Mouse (Mus musculus) heart, embryonic 10.5 days (tissue): Measurements from ENCODE around the gene Npff. TPM values are rescaled to one million over a fixed set of nuclear protein-coding genes. Genes with fewer than 3 reads are reported as not detected.

Experiments
- DNase-seq: peaks from one replicate; pipeline ENCODE4 v3.0.0-alpha.2; 2017; ENCODE audit warnings: low spot score
- H3K27ac ChIP-seq: fragments of 300-500 bp; sonication (generic); 2 replicates; pipeline ENCODE4 v1.5.1; 2016; ENCODE audit warnings: mild to moderate bottlenecking
- H3K27me3 ChIP-seq: fragments of 300-500 bp; sonication (generic); 2 replicates; pipeline ENCODE4 v1.6.1; 2016; ENCODE audit warnings: mild to moderate bottlenecking; ENCODE audit not compliant: poor library complexity, insufficient read depth, severe bottlenecking
- H3K36me3 ChIP-seq: fragments of 300-500 bp; sonication (generic); 2 replicates; pipeline ENCODE4 v1.6.1; 2016; ENCODE audit warnings: mild to moderate bottlenecking, moderate library complexity
- H3K4me1 ChIP-seq: fragments of 300-500 bp; sonication (generic); 2 replicates; pipeline ENCODE4 v1.6.1; 2016; ENCODE audit warnings: mild to moderate bottlenecking
- H3K4me3 ChIP-seq: fragments of 300-500 bp; sonication (generic); 2 replicates; pipeline ENCODE4 v1.5.1; 2016; ENCODE audit warnings: mild to moderate bottlenecking, moderate library complexity
- H3K9me3 ChIP-seq: fragments of 300-500 bp; sonication (generic); 2 replicates; pipeline ENCODE4 v1.6.1; 2016; ENCODE audit warnings: mild to moderate bottlenecking, moderate library complexity
- WGBS: fragments of 180-500 bp; shearing (Covaris S2); methylation state at CpG from one replicate; pipeline ENCODE4 v1.1.7; 2016; 5-methylcytosine and 5-hydroxymethylcytosine counted together
- polyA plus RNA-seq: library from polyadenylated mRNA; unstranded; fragments of >200 nt; fragmentation: Nextera tagmentation; extraction: Ambion mirVana; gene quantifications from 2 replicates; pipeline ENCODE4 v1.2.1, GENCODE M21; 2016

Npff gene
- 0.88 and 0.99 TPM in 2 replicates for polyA plus RNA-seq

DNA sequence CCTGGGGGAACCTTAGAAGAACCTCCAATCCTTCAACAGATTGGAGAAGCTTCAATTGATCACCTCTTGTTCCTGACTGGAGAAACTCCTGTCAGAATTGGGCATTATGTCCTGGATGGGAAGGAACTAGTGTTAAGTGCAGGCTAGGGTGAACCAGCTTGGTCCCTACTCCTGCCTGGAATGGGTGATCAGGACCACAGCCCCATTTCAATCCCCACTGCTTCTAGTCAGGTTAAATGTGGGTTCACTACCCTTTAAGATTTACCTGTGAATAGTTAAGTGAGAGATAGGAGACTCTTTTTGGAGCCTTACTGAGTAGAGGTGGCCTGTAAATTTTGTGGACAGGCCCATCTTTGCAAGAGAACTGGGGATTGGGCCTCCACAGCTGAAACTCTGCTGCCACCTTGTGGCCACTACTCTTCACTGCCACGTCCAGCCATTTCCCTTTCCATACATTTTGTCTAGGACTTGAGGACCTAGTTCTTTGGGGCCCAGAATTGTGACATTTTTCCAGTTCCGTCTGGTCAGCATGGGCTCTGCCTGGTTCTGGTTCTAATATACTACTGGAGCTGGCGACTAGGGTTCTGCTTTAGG is at the start of gene Npff:
Npff (minus strand) TSS at position 51 of the 594 bp plus-strand sequence.
- H3K27me3 ChIP-seq, result no peaks in the 10 kb centered on the region
- no peak within 1 kb of the TSS for H3K27ac ChIP-seq
- H3K4me3 ChIP-seq, result no peak within 1 kb of the TSS
- DNase-seq, result no peak
- peaks cover 11% of the 10 kb centered on the region for H3K4me1 ChIP-seq
- peaks cover 72% of the 10 kb centered on the region for H3K36me3 ChIP-seq
- WGBS, result 7% methylated on average over 3 of the region's 3 CpGs
- no peaks in the 10 kb centered on the region for H3K9me3 ChIP-seq

DNA sequence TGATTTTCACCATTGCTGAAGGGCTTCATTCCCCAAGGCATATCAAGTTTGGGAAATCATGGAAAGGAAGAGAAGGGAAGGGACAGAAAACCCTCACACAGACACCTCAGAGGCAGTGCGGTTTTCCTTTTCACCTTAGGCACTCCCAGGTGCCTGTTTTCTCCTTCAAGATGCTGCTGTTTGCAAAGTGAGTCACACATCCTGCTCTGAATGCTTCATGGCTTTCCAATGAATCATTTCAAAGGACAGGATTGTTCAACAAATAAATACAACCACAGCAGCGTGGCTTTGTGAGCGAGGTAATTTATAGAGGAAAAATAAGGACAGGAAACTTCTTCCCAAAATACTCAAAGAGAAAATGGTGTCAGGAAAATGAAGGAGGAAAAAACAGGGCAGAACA is 47.3 kb upstream of the Npff start:
- Histone ChIP-seq H3K27ac (no peak overlapping the region), H3K27me3 (no peaks in the 10 kb centered on the region), H3K9me3 (no peaks in the 10 kb centered on the region), H3K4me3 (no peak overlapping the region), H3K4me1 (no peaks in the 10 kb centered on the region), H3K36me3 (0 out of 2 replicates have a peak, but pooled peaks cover 8% of the 10 kb centered on the region)
- DNase-seq, result no peak
- 78% methylated on average over 3 of the region's 3 CpGs for WGBS

DNA sequence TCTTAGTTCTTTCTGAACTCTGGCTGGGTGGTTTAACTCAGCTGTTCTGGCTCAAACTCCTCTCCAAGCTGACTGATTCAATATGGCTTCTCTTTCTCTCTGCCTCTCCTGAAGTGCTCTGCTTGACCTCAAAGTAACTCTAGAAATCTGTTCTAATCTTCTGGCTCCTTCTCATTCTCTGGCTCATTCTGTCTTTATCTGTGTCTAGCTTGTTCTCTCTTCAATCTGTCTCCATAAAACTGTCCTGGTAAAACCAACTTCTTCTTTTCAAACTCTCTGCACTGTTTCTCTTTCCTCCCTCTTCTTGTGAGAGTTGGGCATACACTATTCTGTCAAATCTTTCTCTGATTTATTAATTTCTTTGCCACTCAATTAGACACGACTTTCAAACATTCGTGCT is 43.1 kb upstream of the Npff start:
- Histone ChIP-seq H3K36me3 (0 out of 2 replicates have a peak, but pooled peaks cover 8% of the 10 kb centered on the region), H3K4me1 (no peaks in the 10 kb centered on the region), H3K27ac (no peak overlapping the region), H3K4me3 (no peak overlapping the region), H3K27me3 (no peaks in the 10 kb centered on the region), H3K9me3 (no peaks in the 10 kb centered on the region)
- no peak for DNase-seq
- 82% methylated on average over 2 of the region's 2 CpGs for WGBS

DNA sequence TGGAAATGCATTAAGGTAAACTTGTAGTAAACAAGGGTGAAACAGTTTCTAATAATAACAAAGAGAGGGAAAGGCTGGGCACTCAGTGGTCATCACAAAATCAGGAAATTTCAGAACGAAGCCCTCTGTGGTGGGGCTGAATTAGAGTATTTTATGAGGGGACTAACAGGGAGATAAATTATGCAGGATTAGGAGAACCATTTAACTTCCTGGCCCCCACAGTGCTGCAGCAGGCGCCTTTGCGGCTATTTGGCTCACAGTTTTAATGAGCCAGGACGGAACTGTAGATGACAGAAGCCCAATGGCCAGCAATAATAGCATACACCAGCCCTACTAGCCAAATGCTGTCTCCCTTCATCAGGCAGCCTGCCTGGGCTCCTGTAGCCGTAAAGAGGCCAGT is 38.9 kb upstream of the Npff start:
- 85% methylated on average over 5 of the region's 5 CpGs for WGBS
- Histone ChIP-seq H3K9me3 (no peaks in the 10 kb centered on the region), H3K36me3 (peaks cover 23% of the 10 kb centered on the region), H3K27me3 (no peaks in the 10 kb centered on the region), H3K4me1 (no peaks in the 10 kb centered on the region), H3K4me3 (no peak overlapping the region), H3K27ac (no peak overlapping the region)
- DNase-seq, result no peak

DNA sequence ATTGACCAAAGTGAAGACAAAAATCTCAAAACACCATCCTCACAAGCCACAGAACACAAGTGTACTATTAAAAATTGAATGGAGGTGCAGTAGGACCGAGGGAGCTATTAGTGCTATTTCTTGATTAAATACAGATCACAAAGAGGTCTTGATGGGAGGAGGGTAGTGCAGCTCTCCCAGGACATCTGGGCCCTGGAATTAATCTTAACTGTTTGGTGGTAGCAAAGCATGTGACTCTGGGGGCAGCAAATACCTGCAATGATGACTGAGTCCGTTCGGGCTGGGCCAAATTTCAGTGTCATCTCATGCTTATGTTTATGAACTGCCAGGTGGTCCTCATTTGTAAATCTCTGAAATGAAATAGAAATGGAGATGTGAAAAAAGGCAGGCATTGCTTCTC is 38.3 kb upstream of the Npff start:
- Histone ChIP-seq H3K36me3 (peaks cover 23% of the 10 kb centered on the region), H3K27me3 (no peaks in the 10 kb centered on the region), H3K4me1 (no peaks in the 10 kb centered on the region), H3K9me3 (no peaks in the 10 kb centered on the region), H3K4me3 (no peak overlapping the region), H3K27ac (no peak overlapping the region)
- 89% methylated on average over 3 of the region's 3 CpGs for WGBS
- DNase-seq, result no peak

DNA sequence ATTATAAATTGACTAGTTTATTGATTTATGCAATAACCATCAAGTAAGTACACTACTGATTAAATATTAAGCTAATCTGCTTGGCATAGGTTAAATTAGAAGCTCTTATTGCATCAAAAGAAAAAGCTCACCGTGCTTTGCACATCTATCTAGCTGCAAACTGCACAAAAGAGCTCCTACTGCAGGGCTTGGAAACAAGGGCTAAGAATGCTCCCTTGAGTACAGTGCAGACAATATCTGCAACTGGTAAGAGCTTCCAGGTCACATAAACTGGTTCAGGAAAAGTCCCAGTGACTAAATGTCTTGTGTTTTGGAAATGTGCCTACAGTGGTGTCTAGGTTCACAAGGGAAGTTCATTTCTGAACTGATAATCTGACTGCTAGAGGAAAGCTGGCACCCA is 37.7 kb upstream of the Npff start:
- H3K4me3 ChIP-seq, result no peak overlapping the region
- DNase-seq, result no peak
- no peaks in the 10 kb centered on the region for H3K9me3 ChIP-seq
- WGBS, result 89% methylated on average over 1 of the region's 1 CpGs
- H3K36me3 ChIP-seq, result peaks cover 23% of the 10 kb centered on the region
- H3K4me1 ChIP-seq, result no peaks in the 10 kb centered on the region
- H3K27ac ChIP-seq, result no peak overlapping the region
- no peaks in the 10 kb centered on the region for H3K27me3 ChIP-seq

DNA sequence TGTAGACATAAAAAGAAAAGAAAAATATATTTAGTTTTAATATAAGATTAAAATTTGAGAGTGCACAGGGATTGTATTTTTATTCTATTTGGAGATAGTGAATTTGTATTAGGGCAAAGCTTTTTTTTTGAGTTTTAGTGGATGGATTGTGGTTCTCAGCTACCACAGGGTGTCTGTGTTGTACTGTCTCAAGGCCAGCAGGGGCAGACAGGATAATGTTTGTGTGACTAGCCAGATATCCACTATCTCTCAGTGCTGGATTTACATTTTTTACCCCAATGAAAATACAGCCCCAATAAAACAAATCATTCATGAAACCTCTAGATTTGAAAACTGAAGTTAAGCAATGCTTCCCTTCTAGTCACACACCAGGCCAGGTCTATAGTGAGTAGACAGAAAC is 32.8 kb upstream of the Npff start:
- no peak overlapping the region for H3K27ac ChIP-seq
- H3K4me1 ChIP-seq, result no peaks in the 10 kb centered on the region
- DNase-seq, result no peak
- no peaks in the 10 kb centered on the region for H3K9me3 ChIP-seq
- peaks cover 54% of the 10 kb centered on the region for H3K36me3 ChIP-seq
- H3K27me3 ChIP-seq, result no peaks in the 10 kb centered on the region
- H3K4me3 ChIP-seq, result no peak overlapping the region

DNA sequence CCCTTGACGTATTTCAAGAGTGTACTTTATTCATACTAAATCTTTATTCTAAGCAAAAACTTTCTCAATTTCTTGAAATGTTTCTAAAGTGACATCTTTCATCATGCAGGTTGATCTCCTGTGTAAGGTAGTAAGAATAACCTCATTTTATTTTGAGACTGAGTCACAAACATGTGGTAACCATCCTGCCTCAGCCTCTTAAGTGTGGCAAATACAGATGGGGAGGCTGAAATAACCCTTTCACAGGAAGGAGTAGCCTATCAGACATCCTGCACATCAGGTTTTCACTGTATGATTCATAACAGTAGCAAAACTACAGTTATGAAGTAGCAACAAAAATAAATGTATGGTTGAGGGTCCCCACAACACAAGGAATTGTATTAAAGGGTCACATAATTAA is 30.8 kb upstream of the Npff start:
- no peaks in the 10 kb centered on the region for H3K27me3 ChIP-seq
- DNase-seq, result no peak
- H3K27ac ChIP-seq, result no peak overlapping the region
- H3K9me3 ChIP-seq, result no peaks in the 10 kb centered on the region
- H3K4me3 ChIP-seq, result no peak overlapping the region
- H3K36me3 ChIP-seq, result peaks cover 66% of the 10 kb centered on the region
- no peaks in the 10 kb centered on the region for H3K4me1 ChIP-seq
- WGBS, result 100% methylated on average over 1 of the region's 1 CpGs

DNA sequence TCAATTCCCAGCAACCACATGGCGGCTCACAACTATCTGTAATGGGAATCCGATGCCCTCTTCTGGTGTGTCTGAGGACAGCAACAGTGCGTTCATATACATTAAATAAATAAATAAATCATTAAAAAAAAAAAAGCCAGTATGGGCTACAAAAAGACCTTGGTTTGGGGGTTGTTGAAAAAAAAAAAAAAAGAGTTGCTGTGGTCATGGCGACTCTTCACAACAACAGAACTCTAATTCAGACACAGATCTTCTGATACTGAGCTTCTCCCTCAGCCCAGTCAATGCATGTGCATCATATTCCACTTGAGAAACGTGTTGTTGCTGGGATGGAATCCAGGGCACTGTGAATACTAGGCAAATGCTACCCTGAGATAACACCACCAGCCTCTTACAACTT is 27.9 kb upstream of the Npff start:
- H3K36me3 ChIP-seq, result peaks cover 75% of the 10 kb centered on the region

DNA sequence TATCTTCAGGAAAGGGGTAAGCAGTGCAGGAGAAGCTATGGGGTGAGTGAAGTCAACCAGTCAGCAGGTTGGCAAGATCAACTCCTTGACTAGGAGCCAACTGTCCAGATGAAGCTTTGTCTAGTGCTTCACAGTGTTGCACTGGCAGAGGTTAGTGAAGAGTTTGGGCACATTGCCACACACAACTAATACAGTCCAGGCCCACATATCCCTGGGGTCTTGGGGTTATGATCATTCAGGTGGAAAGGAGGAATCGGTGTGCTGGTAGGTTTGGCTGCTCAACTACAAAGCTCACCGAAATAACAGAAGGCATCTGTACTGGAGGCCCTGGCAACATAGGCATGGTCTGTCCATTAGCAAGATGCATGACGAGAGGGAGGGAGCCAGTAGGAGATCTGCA is 22.7 kb upstream of the Npff start:
- peaks cover 74% of the 10 kb centered on the region for H3K36me3 ChIP-seq
- no peaks in the 10 kb centered on the region for H3K4me1 ChIP-seq
- no peaks in the 10 kb centered on the region for H3K27me3 ChIP-seq
- H3K4me3 ChIP-seq, result no peak overlapping the region
- no peaks in the 10 kb centered on the region for H3K9me3 ChIP-seq
- DNase-seq, result no peak
- no peak overlapping the region for H3K27ac ChIP-seq
- WGBS, result 93% methylated on average over 3 of the region's 3 CpGs

More for the DNA sequence above, 27.9 kb upstream of the Npff start:
- DNase-seq, result no peak
- no peaks in the 10 kb centered on the region for H3K4me1 ChIP-seq
- H3K27me3 ChIP-seq, result no peaks in the 10 kb centered on the region
- no peak overlapping the region for H3K27ac ChIP-seq
- H3K4me3 ChIP-seq, result no peak overlapping the region
- WGBS, result 97% methylated on average over 5 of the region's 5 CpGs
- H3K9me3 ChIP-seq, result no peaks in the 10 kb centered on the region

DNA sequence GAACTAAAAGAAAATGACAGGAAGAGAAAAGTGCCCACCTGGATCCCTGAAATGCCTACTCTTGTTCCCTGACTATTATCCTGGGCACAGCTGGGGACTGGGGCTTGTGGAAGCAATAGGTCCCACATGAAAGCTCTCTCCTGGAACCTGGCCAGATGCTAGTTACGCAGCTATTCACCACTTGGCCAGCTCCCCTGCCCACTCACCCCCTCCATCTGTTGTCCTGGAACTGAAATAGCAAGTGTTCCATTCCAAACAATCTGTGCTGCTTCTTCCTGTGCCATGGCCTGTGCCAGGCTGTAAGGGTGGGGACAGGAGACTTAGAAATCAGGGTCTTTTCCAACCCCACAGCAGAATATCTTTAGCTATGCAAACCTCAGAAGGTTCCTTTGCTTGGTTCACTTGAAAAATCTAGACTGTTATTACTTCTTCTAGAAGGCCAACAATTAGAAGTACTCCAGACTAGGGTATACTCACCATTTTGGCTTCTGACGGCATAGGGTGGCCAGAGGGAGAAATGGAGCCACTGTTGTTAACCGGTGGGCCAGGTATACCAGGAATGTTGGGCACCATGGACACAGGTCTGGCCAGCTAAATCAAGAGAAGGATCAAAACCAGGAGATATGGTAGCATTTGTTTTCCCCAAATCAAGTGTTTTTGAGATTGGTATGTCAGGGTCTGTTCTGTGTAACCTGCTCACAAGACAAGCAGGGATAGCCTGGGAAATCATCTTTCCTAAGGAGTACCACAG is 22.1 kb upstream of the Npff start:
- Histone ChIP-seq H3K27me3 (no peaks in the 10 kb centered on the region), H3K36me3 (peaks cover 74% of the 10 kb centered on the region), H3K27ac (no peak overlapping the region; the same call in 1 of the 2 replicates), H3K4me3 (no peak overlapping the region), H3K9me3 (no peaks in the 10 kb centered on the region), H3K4me1 (no peaks in the 10 kb centered on the region)
- no peak for DNase-seq
- WGBS, result 82% methylated on average over 3 of the region's 3 CpGs

DNA sequence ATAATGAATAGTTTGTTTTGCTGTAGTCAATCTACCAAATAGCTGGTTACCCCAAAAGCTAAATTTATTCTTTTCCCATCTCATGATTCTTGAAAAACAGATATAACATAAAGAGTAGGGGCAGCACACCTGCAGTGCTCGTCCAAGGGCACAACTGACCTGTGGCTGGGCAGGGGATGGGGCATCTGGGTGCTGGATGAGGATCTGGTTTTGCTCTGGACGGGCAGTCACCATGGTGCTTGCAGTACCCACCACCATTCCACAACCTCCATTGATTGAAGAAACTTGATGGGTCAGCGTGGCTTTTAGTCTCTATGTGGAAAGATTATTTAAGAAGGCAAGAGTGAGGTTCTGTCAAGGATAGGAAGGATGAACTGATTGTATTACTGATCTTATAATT is 21.5 kb upstream of the Npff start:
- Histone ChIP-seq H3K27me3 (no peaks in the 10 kb centered on the region), H3K4me3 (no peak overlapping the region), H3K9me3 (no peaks in the 10 kb centered on the region), H3K27ac (no peak overlapping the region), H3K36me3 (peaks cover 74% of the 10 kb centered on the region), H3K4me1 (no peaks in the 10 kb centered on the region)
- WGBS, result 92% methylated on average over 3 of the region's 3 CpGs
- no peak for DNase-seq

DNA sequence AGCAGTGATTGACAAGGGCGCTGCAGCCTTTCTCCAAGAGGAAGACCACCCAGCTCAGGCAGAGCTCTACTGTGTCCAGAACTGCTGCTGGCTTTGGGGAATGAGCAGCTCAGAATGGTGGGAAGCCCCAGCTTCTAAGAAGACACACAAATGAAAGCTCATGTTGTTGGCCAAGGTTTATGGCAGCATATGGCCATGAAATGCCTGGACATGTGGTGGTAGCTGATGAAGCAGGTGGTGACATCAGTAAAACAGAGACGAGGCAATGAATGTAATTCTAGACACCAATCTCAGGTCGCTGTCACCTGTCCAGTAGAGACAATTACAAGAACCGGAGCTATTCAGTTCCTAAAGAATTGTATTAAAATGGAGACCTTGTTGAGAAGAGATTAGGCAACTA is 20.1 kb upstream of the Npff start:
- H3K4me1 ChIP-seq, result no peaks in the 10 kb centered on the region
- H3K36me3 ChIP-seq, result peaks cover 81% of the 10 kb centered on the region
- no peaks in the 10 kb centered on the region for H3K27me3 ChIP-seq
- WGBS, result 91% methylated on average over 4 of the region's 4 CpGs
- no peak overlapping the region for H3K27ac ChIP-seq
- no peak overlapping the region for H3K4me3 ChIP-seq
- H3K9me3 ChIP-seq, result no peaks in the 10 kb centered on the region
- no peak for DNase-seq
